Mouse (Mus musculus) midbrain, embryonic 14.5 days (tissue): Measurements from ENCODE around the gene Zmynd10. TPM values are rescaled to one million over a fixed set of nuclear protein-coding genes. Genes with fewer than 3 reads are reported as not detected.
A peak's percentile ranks its signal among the peaks of the same experiment; 100 is the strongest.

Experiments used
- ATAC-seq: fragments of 200-750 bp; cut with Nextera tagmentation; 2 replicates; pipeline ENCODE4 v1.8.0; 2017; ENCODE audit warnings: moderate number of reproducible peaks, moderate library complexity; ENCODE audit not compliant: low FRiP score, low TSS enrichment
- DNase-seq: peaks from one replicate; pipeline ENCODE4 v3.0.0-alpha.2; 2015
- H3K27ac ChIP-seq: fragments of 300-500 bp; sonication (generic); replicated peaks from 2 replicates; pipeline ENCODE4 v1.5.1; 2014; ENCODE audit warnings: mild to moderate bottlenecking, low read depth, low read length, moderate library complexity
- H3K27me3 ChIP-seq: fragments of 300-500 bp; sonication (generic); 2 replicates; pipeline ENCODE4 v1.6.1; 2014; ENCODE audit warnings: low read length, control low read depth, mixed read lengths; ENCODE audit not compliant: control insufficient read depth, insufficient read depth
- H3K36me3 ChIP-seq: fragments of 300-500 bp; sonication (generic); 2 replicates; pipeline ENCODE4 v1.6.1; 2014; ENCODE audit warnings: low read length, control low read depth; ENCODE audit not compliant: control insufficient read depth, insufficient read depth
- H3K4me1 ChIP-seq: fragments of 300-500 bp; sonication (generic); 2 replicates; pipeline ENCODE4 v1.6.1; 2014; ENCODE audit warnings: mild to moderate bottlenecking, antibody characterized with exemption, low read length, control low read depth; ENCODE audit not compliant: control insufficient read depth, insufficient read depth
- H3K4me2 ChIP-seq: fragments of 300-500 bp; sonication (generic); 2 replicates; pipeline ENCODE4 v1.6.1; 2014; ENCODE audit warnings: mild to moderate bottlenecking, low read length, moderate library complexity
- H3K4me3 ChIP-seq: fragments of 300-500 bp; sonication (generic); replicated peaks from 2 replicates; pipeline ENCODE4 v1.5.1; 2014; ENCODE audit warnings: low read depth, low read length
- H3K9ac ChIP-seq: fragments of 300-500 bp; sonication (generic); replicated peaks from 2 replicates; pipeline ENCODE4 v1.6.1; 2014; ENCODE audit warnings: mild to moderate bottlenecking, low read length, moderate library complexity
- H3K9me3 ChIP-seq: fragments of 300-500 bp; sonication (generic); 2 replicates; pipeline ENCODE4 v1.6.1; 2016; ENCODE audit warnings: low read length, control low read depth, mixed read lengths; ENCODE audit not compliant: control insufficient read depth
- WGBS: fragments of 180-500 bp; shearing (Covaris S2); extraction: QIAGEN DNeasy Blood & Tissue Kit; methylation state at CpG from one replicate; pipeline ENCODE4 v1.1.7; 2014; 5-methylcytosine and 5-hydroxymethylcytosine counted together
- polyA plus RNA-seq: library from polyadenylated mRNA; unstranded; fragments of >200 nt; fragmentation: Nextera tagmentation; extraction: Ambion mirVana; gene quantifications from 2 replicates; pipeline ENCODE4 v1.2.1, GENCODE M21; 2014

Gene Zmynd10
- polyA plus RNA-seq, 1 experiment from 2014 or later, result 2.5 TPM

- Histone ChIP-seq H3K4me1 (peaks cover 9% of the 10 kb centered on the region), H3K27me3 (no peaks in the 10 kb centered on the region), H3K4me2 (peak within 1 kb of the TSS; percentile 89), H3K27ac (no peak within 1 kb of the TSS), H3K4me3 (peak within 1 kb of the TSS; percentile 65), H3K36me3 (peaks cover 36% of the 10 kb centered on the region), H3K9me3 (no peaks in the 10 kb centered on the region), H3K9ac (peak within 1 kb of the TSS; percentile 54)
- DNase-seq (peak; percentile 99), ATAC-seq (peak; percentile 97)
- 14% methylated on average over 46 of the region's 46 CpGs for WGBS
Observed at GRCm38 (mm10) chr9:107586974-107587832, 40.1 kb downstream of the Zmynd10 start, which contains the start of gene Ifrd2. Ifrd2 (plus strand) TSS chr9:107587642.

- Histone ChIP-seq H3K9ac (peak overlapping the region; percentile 54), H3K4me2 (peak overlapping the region; percentile 89), H3K27me3 (no peaks in the 10 kb centered on the region), H3K27ac (no peak overlapping the region), H3K4me3 (peak overlapping the region; percentile 65), H3K36me3 (peaks cover 41% of the 10 kb centered on the region), H3K4me1 (peaks cover 9% of the 10 kb centered on the region), H3K9me3 (no peaks in the 10 kb centered on the region)
- peak; percentile 19; the same call in 1 of the 2 replicates for ATAC-seq
- WGBS, result 6% methylated on average over 33 of the region's 33 CpGs
- DNase-seq, result peak; percentile 56
Observed at GRCm38 (mm10) chr9:107587833-107588639, 40.9 kb downstream of the Zmynd10 start.

GRCm38 (mm10) chr9:107590058-107590772 lies 43.1 kb downstream of the Zmynd10 start:
- peaks cover 42% of the 10 kb centered on the region for H3K36me3 ChIP-seq
- no peaks in the 10 kb centered on the region for H3K9me3 ChIP-seq
- no peak overlapping the region for H3K27ac ChIP-seq
- no peak for DNase-seq
- no peaks in the 10 kb centered on the region for H3K27me3 ChIP-seq
- H3K4me2 ChIP-seq, result no peak overlapping the region
- no peak overlapping the region for H3K9ac ChIP-seq
- no peak for ATAC-seq
- H3K4me1 ChIP-seq, result peaks cover 9% of the 10 kb centered on the region
- H3K4me3 ChIP-seq, result no peak overlapping the region
- 91% methylated on average over 25 of the region's 25 CpGs for WGBS

DNA sequence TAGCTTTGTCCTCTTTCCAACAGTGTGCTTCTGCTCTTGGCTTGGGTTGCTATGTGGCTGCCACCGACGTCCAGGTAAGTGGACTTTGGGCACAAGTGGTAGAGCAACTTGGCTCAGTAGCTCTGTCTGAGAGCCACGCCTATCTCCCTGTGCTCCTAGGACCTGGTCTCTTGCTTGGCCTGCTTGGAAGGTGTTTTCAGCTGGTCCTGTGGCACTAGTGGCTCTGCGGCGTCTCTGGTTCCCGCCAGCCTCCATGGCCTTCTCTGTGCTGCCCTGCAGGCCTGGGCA lies 43.6 kb downstream of the Zmynd10 start:
- H3K4me3 ChIP-seq, result no peak overlapping the region
- no peaks in the 10 kb centered on the region for H3K27me3 ChIP-seq
- peaks cover 42% of the 10 kb centered on the region for H3K36me3 ChIP-seq
- no peaks in the 10 kb centered on the region for H3K9me3 ChIP-seq
- peaks cover 9% of the 10 kb centered on the region for H3K4me1 ChIP-seq
- H3K9ac ChIP-seq, result no peak overlapping the region
- DNase-seq (no peak), ATAC-seq (no peak)
- WGBS, result 95% methylated on average over 6 of the region's 6 CpGs
- no peak overlapping the region for H3K27ac ChIP-seq
- no peak overlapping the region for H3K4me2 ChIP-seq

- Histone ChIP-seq H3K4me1 (peaks cover 4% of the 10 kb centered on the region), H3K36me3 (peaks cover 42% of the 10 kb centered on the region), H3K27me3 (no peaks in the 10 kb centered on the region), H3K27ac (no peak overlapping the region), H3K4me2 (no peak overlapping the region), H3K4me3 (no peak overlapping the region), H3K9ac (no peak overlapping the region), H3K9me3 (no peaks in the 10 kb centered on the region)
- ATAC-seq (no peak), DNase-seq (no peak)
- 83% methylated on average over 11 of the region's 11 CpGs for WGBS
Observed at GRCm38 (mm10) chr9:107593101-107593976, 46.2 kb downstream of the Zmynd10 start.

DNA sequence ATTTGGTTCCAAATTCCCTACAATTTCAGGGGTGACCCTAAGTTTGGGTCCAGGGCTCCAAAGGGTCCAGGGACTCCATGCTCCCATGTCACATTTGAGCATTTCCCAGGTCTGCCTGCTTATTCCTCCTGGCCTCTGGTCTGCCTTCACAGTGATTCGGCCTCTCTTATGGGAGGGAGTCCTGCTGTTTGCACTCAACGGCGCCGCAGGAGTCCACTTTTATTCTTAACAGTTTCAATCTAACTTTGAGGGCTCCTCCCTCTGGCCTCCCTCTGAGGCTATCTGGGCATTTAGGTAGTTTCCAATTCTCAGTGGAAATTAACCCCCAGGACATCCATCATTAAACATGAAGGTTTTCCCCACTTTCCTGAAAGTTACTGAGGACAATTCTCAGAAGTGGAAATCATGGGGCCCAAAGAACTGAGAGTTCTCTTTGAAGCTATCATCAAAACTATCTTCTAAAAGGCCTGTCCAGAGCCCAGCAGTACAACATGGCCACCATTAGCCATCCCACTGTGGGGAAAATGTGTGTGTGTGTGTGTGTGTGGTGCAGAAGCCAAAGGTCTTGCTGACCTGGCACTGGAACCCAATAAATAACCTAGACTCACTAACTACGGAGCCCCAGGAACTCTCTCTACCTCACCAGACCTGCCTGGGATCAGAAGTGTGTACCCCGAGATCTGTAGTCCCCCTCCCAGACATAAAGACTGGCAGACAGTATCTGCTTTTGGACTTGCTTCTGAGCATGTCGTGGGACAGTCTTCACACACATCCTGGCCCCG lies 47.4 kb downstream of the Zmynd10 start:
- no peak for ATAC-seq
- WGBS, result 79% methylated on average over 8 of the region's 8 CpGs
- H3K9me3 ChIP-seq, result no peaks in the 10 kb centered on the region
- H3K27me3 ChIP-seq, result no peaks in the 10 kb centered on the region
- H3K4me1 ChIP-seq, result no peaks in the 10 kb centered on the region
- H3K4me3 ChIP-seq, result no peak overlapping the region
- no peak for DNase-seq
- peaks cover 42% of the 10 kb centered on the region for H3K36me3 ChIP-seq
- H3K27ac ChIP-seq, result no peak overlapping the region
- no peak overlapping the region for H3K4me2 ChIP-seq
- no peak overlapping the region for H3K9ac ChIP-seq

- no peaks in the 10 kb centered on the region for H3K4me1 ChIP-seq
- WGBS, result 90% methylated on average over 11 of the region's 11 CpGs
Observed at GRCm38 (mm10) chr9:107596619-107597569, 49.8 kb downstream of the Zmynd10 start.

More at GRCm38 (mm10) chr9:107596619-107597569, 49.8 kb downstream of the Zmynd10 start:
- no peak overlapping the region for H3K4me3 ChIP-seq
- H3K27me3 ChIP-seq, result no peaks in the 10 kb centered on the region
- no peaks in the 10 kb centered on the region for H3K9me3 ChIP-seq
- DNase-seq, result no peak
- peaks cover 20% of the 10 kb centered on the region for H3K36me3 ChIP-seq
- no peak overlapping the region for H3K4me2 ChIP-seq
- no peak overlapping the region for H3K9ac ChIP-seq
- no peak overlapping the region for H3K27ac ChIP-seq
- no peak for ATAC-seq
